Mouse (Mus musculus): Measurements from ENCODE around the gene Ctdspl2.
"Not testable (repeated sequence)": the region's sequence is repeated elsewhere in the genome, so short reads cannot be mapped to it uniquely, and the experiment has no call there.

Gene Ctdspl2

GRCm38 (mm10) chr2:121955765-121956223, at the start of gene Ctdspl2, which contains the start of gene Mageb3:
Ctdspl2 (plus strand) TSS chr2:121956001.
Mageb3 (minus strand) TSS chr2:121956092.
- peak; percentile 96 to 98 for DNase-seq

GRCm38 (mm10) chr2:121909975-121910374, 45.8 kb upstream of the Ctdspl2 start:
- no peak for DNase-seq

DNA sequence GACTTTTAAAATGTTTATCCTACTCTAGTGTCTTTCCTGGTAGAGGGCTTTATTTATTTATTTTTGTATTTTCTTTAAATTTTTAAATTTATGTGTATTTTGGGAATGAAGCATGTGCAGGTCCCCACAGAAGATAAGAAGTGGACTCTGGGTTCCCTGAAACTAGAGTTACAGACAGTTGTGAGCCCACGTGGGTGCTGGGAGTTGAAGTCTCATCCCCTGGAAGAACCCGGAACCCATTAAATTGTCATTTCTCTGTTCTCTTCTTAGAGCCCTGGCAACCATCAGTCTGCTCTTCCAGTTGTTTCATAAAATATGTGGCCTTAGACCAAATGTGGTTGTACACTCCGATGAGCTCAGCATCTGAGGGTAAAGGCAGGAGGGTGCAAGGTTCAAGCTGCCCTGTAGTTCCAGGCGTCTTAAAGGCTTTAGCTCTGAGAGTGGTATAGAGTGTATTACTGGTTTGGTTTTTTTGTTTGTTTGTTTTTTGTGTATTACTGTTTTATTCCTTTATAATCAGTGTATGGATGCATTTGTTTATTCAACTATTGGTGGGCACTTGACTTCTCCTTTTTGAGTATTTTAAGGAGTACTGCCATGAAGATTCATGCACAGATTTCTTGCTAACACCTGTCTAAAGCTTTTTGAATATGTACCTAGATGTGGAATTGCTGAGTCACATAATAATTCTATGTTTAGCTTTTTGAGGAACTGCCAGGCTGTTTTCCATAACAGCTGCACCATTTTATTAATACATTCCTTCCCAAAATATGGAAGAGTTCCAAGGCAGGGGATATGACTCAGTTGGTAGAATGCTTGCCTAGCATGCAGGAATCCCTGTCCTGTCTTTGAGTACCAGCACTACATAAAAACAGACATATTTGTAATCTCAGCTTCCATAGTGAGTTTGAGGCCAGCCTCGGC, 39.5 kb upstream of the Ctdspl2 start:
- peak in 1 of 2 experiments; percentile 10 for DNase-seq

- not testable (repeated sequence) for DNase-seq
Measured at GRCm38 (mm10) chr2:121937624-121938023, 18.2 kb upstream of the Ctdspl2 start.

GRCm38 (mm10) chr2:121943364-121943763, 12.4 kb upstream of the Ctdspl2 start:
- no peak for DNase-seq

GRCm38 (mm10) chr2:121954971-121955656, 687 bp upstream of the Ctdspl2 start:
- peak in 1 of 2 experiments; percentile 3 for DNase-seq

DNA sequence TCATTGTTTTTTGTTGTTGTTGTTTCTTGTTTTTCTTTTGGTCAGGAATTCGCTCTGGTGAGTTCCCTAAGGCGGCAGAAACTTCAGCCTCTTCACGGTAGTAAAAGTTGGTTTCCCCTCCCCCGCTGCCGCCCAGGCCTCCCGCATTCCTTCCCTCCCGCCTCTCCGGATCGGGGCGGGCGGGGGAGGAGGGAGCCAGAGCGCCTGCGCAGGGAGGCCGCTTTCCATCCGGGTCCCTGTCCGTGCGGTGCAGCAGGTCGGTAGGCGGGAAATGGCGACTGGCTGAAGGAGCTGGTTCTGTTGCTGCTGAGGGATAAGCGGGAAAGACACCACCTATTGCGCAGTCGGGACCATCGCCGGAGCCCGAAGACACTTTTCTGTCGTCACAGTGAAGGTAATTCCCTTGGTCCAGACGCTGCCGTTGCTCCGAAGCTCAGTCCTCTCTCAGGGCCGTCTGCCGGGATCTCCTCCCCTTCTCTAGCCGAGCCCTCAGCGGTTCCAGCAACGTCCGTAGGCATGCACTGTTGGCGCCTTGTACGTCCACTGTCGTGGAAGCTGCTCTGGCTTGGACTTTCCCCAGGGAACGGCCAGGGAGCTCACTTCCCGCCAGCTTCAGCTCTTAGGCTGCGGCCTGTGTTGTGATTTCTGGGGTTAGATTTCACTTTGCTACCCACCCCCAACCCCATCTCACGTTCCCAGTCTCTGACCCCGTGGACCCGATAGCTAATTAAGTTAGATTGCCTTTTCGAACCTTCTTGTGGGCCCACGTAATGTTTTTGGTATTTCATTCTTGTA, 620 bp downstream of the Ctdspl2 start:
- DNase-seq: peak; percentile 94 to 96

DNA sequence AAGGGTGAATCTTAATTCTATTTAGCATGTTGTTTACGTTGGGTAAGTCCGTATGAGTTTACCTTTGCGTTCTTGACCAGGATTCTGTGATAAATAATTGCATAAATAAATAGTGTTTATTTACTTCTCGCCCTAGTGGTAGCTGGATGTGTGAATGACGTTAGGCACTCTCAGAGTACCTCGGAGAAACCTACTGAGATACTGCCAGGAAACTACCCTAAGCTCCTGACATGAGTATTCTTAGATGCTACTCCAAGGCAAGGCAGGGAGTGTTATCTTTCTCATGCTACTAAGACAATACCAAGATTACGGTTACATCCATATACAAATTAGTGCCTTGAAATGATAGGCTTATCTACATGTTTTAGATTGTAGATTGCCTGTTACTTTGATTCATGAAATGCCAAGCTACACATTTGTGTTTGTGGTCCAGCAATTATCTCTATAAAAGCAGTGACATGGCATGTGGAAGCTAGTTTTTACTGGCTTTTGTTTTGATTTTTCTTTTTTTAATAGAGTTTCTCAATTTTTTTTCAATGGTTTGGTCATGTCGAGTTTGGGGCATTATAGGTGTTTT, 1.5 kb downstream of the Ctdspl2 start:
- DNase-seq: no peak

DNA sequence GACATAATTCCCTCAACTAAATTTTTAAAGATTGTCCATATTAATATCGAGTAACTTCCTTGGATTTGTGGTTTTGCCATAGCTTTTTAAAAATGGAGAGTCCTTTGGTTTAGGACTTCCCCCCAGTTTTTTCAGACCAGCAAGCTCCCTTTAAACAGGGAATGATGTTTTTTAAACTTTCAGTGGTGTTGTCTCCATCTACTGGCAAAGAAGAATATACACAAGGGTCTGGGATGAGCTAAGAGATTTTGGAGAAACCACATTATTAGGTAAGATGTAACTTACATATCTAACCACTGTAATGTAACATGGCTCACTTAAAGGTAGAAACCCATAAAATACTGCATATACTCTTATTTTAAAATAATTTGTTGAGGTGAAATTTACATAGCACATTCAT, 39.9 kb downstream of the Ctdspl2 start:
- no peak for DNase-seq

DNA sequence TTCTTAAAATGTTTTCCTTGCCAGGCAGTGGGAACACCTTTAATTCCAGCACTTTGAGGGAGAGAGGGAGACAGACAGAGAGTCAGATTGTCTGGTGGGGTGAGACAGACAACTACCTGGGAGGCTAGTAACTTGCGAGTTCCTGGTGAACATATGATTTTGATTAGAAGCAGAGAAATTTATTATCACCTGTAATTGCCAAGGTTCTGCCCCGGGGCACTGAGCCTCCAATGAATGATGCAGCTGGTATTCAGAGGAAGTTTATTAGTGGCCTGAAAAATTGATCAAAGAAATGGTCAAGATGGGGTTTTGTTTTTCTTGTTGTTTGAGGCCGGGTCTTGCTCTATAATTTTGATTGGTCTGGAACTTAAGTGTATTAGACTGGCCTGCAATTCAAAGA, 53.0 kb downstream of the Ctdspl2 start:
- DNase-seq: no peak

- no peak for DNase-seq
Measured at GRCm38 (mm10) chr2:122011441-122011840, 55.6 kb downstream of the Ctdspl2 start.

DNA sequence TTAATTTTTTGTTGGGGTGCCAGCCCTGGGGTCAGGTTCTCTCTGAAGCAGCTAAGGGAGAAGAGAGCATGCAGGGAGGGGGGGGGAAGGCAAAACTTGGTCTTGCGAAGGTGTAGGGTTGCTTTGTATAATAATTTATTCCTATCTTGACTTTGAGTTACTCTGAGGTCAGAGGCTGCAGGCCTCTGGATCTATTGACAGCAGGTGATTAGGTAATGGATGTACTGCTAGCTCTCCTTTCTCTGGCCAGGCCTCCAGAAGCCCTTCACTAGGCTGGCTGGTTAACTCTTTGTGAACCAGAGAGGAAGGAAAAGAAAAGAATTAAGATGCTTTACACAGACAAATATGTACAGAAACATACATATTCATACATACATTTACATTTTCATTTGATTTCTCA, 62.9 kb downstream of the Ctdspl2 start:
- DNase-seq: no peak

GRCm38 (mm10) chr2:122022284-122022683, 66.5 kb downstream of the Ctdspl2 start:
- DNase-seq: no peak

DNA sequence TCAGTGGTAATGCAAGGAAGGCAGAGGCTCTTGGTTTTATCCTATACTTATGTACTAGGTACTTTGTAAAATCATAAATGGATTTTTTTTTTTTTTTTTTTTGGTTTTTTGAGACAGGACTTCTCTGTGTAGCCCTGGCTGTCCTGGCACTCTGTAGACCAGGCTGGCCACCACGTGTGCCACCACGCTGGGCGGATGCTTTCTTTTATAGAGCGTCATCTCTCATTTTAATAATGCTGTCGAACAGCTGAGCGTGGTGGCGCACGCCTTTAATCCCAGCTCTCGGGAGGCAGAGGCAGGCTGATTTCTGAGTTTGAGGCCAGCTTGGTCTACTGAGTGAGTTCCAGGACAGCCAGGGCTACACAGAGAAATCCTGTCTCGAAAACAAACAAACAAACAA, 71.3 kb downstream of the Ctdspl2 start:
- not testable (repeated sequence) for DNase-seq

DNA sequence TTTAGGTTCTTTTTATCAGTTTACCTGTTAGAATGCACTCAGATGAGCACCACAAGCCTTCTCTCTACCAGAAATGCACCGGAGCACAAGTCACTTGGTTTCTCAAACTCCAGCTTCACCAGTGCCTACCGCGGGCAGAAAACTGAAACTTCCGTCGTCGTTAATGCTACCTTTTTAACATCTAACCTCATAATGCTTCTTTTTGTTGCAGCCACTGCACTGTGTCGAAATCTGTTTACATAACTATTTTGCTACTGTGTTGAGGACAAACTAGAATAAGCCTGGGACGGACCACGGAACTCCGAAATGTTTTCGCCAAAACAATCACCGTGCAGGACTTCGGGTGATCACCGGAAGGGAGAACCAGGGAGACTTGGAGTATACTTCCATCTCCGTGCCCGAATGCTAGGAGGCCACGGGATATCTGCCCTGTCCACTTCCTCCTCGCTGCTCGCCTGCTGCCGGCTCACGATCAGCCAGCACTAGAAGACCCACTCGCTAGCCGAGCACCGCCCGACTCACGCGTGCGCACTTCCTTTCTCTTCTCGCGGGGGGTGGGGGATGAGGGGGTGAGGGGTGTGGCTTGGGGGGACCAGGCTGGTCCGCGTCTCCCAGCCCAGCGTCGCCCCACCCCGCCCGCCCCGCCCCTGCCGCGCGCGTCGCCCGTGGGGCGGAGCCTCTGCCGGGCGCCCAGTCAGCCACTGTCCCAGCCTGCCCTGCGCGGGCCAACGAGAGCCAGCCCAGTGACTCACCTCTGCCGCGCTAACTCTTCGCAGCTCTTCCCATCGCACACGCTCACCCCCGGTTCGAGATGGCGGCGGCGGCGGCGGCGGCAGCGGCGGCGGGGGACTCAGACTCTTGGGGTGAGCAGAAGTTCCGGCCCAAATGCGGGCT, 72.3 kb downstream of the Ctdspl2 start, which contains the start of gene Eif3j1:
Gene Eif3j1 (plus strand): TSS at position 685 of the 894 bp plus-strand sequence.
- peak; percentile 90 to 91 for DNase-seq

DNA sequence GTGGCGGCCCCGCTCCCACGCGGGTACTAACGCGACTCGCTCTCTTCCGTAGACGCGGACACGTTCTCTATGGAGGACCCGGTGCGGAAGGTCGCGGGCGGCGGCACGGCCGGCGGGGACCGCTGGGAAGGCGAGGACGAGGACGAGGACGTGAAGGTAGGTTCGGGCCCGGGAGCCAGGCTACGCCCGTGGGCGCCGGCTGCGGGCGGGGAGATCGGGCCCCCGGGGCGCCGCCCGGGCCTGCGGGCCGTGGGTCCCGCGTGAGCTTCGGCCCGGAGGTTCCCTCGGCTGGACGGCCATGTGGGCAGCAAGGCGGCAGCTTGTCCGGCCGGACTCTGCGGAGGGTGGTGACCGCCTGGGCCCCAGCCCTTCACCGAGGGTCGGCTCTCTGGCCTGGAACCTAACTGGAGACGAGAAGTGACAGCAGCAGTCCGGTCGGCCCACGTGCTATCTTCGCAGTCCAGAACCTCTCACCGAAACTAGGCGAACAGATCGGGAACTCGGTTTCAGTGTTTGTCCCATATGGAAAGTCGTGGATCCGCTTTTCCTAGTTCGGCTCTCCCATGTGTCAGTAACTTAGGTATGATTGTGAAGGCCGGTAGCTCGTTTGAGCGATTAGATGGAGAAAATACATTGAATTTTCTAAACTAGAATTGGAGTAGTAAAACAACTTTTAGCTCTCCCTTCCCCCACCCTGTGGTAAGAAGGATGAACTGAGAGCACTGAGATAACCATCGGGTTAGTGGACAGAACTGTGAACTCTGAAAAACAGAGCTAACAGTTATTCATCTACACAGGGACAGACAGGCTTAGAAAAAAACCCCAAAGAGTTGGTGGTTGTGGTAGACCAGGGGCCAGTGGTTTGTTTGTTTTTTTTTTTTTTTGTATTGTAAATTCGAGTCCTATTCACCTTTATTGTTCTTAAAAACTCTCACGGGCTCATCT, 73.2 kb downstream of the Ctdspl2 start:
- peak; percentile 34 to 52 for DNase-seq

GRCm38 (mm10) chr2:122031970-122032369, 76.2 kb downstream of the Ctdspl2 start:
- no peak for DNase-seq

GRCm38 (mm10) chr2:122036064-122036463, 80.3 kb downstream of the Ctdspl2 start:
- DNase-seq: no peak

DNA sequence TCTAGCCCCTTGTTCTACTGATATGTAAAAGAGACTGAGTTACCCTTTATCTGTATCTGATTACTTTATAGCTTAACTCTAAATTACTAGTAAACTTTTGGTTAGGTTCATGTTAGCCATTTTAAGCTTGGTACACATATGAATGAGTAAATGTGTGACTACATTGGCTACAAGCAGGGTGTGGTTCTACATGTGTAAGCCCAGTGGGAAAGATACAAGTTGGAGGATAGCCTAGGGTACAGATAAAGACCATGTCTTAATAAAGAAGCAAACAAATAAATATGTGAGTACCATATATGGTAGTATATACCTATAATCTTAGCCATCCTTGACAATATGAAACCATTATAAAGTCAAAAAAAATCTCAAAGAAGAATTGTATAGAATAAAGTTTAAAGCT, 88.1 kb downstream of the Ctdspl2 start:
- DNase-seq: no peak
